Mouse (Mus musculus) ZHBTc4 (cell line): ENCODE results near the gene Rps6kb2.
A peak's percentile ranks its signal among the peaks of the same experiment; 100 is the strongest.
"Not testable (repeated sequence)": the region's sequence is repeated elsewhere in the genome, so short reads cannot be mapped to it uniquely, and the experiment has no call there.

Experiments used
- DNase-seq: peaks from one replicate; pipeline ENCODE4 v3.0.0-alpha.2; 2011; ENCODE audit warnings: low read depth, low spot score

Rps6kb2 gene

DNA sequence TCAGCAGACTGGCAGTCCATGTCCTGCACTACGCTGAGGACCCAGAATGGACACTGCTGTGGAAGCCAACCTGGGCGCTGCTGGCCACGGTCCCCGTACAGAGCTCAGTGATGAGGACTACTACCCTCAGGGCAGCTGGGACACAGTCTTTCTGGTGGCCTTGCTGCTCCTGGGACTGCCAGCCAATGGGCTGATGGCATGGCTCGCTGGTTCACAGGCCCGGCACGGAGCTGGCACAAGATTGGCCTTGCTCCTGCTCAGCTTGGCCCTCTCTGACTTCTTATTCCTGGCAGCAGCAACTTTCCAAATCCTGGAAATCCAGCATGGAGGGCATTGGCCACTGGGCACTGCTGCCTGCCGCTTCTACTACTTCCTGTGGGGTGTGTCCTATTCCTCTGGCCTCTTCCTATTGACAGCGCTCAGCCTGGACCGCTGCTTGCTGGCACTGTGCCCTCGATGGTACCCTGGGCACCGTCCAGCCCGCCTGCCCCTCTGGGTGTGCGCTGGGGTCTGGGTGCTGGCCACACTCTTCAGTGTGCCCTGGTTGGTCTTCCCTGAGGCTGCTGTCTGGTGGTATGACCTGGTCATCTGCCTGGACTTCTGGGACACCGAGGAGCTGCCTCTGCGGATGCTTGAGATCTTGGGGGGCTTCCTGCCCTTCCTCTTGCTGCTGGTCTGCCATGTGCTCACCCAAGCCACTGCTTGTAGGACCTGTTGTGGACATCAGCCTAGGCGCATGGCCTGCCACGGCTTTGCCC lies 20.6 kb downstream of the Rps6kb2 start:
- DNase-seq, result no peak

- DNase-seq, result no peak
These were observed 23.0 kb downstream of the Rps6kb2 start for GRCm38 (mm10) chr19:4140147-4140546.

- DNase-seq, result no peak
These were observed 23.7 kb downstream of the Rps6kb2 start, which contains the start of gene Gpr152 for GRCm38 (mm10) chr19:4139446-4139845. Gene Gpr152, plus strand, starts transcription at chr19:4139787.

GRCm38 (mm10) chr19:4137913-4138312 lies 25.2 kb downstream of the Rps6kb2 start:
- no peak for DNase-seq

GRCm38 (mm10) chr19:4136463-4136862 lies 26.7 kb downstream of the Rps6kb2 start:
- peak; percentile 62 for DNase-seq

DNA sequence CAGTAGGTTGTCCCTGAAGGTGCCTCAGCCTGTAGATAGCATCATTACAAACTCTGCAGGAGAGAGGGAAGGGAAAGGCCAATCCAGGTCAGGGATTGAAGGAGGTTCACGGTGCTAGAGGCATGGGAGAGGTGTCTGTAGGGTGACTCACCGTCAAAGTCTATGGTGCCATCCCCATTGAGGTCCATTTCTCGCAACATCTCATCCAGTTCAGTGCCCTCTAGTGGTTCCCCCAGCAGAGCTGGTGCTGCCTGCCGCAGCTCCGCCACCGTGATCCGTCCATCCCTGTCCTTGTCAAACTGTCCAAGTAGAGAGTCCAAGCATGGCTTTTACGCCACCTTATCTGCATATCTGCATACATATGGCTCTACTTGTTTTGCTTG lies 27.2 kb downstream of the Rps6kb2 start:
- peak; percentile 61 for DNase-seq

DNA sequence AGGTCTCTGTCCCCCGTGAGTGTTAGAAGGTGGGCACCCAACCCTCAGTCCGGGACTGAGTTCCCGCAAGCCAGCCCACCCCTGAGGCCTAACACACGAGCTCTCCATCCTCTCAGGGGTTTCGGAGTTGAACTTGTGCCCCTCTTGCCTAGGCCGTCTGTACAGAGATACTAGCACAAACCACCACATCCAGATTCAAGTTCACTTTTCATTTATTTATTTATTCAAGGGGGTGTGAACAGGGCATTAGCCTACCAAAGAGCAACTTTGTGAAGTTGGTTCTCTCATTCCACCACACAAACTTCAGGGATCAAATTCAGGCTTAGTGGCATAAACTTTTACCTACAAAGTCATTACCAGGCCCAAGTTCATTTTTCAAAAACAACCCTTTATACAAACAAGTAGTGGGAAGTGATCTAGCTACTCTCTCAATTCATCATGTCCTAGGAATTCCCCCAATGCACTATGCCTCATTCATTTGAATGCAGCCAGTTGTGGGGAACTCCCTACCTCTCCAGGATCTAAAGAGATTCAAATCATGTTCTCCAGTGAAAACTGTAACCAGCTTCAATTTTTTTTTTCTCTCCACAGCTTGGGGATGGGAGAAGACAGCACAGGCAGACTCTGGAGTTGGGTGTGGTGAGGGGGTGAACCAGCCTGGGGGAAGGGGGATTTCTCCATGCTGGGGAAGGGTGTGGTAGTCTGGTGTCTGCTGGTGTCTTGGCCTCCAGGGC lies 27.8 kb downstream of the Rps6kb2 start:
- peak; percentile 35 for DNase-seq

- DNase-seq, result no peak
These were observed 28.8 kb downstream of the Rps6kb2 start for GRCm38 (mm10) chr19:4134354-4134753.

DNA sequence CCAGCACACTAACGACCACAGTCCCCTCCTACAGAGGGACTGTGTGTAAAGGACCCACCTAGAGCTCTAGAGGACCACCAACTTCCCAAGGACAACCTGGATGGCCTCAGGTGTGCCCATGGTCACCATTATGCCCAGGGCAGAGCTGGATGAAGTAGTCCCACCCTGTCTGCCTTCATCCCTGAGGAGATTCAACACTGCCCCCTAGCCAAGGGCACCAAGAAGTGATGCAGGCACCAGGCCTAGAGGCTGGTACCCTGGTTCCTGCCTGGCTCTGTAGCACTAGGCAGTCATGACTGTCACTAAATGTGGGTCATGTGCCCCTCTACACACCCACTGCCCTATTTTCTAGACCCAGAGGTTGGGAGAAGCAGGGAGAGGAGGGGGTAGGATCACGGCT lies 31.4 kb downstream of the Rps6kb2 start:
- no peak for DNase-seq

- DNase-seq, result no peak
These were observed 32.1 kb downstream of the Rps6kb2 start for GRCm38 (mm10) chr19:4131075-4131474.

GRCm38 (mm10) chr19:4130106-4130505 lies 33.0 kb downstream of the Rps6kb2 start:
- DNase-seq, result no peak

GRCm38 (mm10) chr19:4129462-4129861 lies 33.7 kb downstream of the Rps6kb2 start:
- DNase-seq, result no peak

DNA sequence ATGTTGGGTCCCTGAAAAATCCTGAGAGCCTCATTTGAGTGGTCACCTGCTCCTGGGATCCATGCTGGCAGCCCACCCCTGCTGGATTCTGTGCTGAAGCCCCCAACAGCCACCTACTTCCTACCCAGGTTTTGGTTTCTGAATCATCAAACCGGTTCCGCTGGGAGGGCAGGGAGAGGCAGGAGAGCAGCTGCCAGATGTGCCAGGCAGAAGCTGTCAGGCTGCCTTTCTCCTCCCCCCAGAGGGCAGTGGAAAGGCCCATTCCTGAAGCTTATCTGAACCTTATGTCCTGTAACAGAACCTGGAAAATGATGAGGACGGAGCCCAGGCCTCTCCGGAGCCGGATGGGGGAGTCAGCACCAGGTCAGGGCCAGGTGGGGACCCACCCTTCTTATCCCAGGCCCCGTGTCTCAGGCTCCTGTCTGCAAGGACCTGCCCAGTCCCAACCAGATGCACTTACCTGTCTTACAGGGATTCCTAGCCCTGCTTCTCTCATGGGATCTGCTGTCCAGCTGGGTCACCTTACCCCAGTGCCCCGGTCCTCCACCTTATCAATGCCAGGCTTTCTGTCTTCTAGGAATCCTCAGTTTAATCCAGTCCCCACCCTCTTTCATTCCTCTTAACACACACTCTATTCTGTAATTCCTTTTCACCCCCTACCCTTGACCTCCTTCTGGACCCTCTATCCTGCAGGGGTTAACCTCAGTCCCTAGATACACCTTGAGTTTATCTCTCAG lies 36.2 kb downstream of the Rps6kb2 start:
- DNase-seq, result no peak

- peak; percentile 99 for DNase-seq
These were observed 37.1 kb downstream of the Rps6kb2 start, which contains the start of gene Aip for GRCm38 (mm10) chr19:4125741-4126696. Gene Aip, minus strand, starts transcription at chr19:4125858.

DNA sequence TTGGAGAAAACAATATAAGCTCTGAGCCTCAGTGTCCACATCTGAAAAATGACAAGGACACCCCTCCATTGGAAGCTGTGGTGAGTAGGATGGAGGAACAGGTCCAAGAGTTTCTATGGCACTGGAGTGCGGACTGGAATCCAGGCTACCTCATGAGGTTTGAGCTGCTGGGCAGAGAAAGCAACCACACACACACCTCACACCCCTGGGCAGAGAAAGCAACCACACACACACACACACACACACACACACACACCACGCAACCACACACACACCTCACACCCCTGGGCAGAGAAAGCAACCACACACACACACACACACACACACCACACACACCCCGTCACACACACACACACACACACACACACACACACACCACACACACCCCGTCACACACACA lies 37.9 kb downstream of the Rps6kb2 start:
- DNase-seq, result not testable (repeated sequence)

DNA sequence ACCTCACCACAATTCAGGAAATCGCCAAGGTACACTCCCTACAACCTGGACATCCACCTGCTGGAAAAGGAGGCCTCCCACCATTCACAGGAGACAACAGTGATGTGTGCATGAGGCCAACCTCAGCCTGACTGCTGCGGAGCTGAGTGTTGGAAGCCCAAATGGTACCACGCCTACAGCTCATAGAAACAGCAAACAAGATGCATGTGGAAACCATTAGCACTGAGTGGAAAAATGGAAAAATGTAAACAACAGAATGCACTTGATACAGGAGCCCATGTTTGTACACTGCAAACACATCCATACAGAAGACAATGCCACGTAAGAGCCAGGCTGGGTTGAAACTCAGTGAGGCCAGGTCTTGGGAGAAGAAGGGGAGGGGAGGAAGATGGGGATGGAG lies 38.7 kb downstream of the Rps6kb2 start:
- no peak for DNase-seq

DNA sequence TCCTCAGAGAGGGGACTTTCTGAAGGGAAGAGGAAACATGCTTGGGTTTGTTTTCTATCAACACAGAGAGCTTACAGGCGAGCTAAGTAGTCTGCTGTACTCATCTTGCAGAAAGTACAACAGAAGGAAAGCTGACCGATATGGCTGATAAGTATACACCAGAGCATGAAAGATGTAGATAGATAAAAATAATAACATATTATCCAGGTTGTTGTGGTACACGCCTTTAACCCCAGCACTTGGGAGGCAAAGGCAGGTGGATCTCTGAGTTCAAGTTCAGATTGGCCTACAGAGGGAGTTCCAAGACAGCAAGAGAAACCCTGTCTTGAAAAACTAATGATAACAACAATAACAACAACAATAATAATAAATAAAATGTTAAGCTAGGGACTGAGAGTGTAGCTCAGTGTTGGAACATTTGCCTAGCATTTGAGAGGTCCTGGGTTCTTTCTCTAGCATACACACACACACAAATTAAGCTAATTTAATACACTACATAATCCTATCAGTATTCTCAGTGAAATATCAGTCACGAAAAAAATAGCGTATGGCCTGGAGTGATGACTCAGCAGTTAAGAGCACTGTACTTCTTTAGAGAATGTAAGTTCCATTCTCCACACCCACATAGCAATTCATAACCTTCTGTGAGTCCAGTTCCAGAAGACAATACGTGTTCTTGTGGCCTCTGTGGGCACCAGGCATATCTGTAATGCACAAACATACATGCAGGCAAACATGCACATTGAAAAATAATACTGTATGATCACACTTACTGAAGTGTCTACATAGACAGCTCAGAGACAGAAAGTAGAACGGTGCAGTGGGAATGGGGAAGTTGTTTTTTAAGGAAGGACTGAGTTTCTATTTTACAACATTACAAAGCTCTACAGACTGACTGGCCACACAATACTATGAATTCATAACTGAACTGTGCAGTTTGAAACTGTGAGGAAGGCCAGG lies 40.5 kb downstream of the Rps6kb2 start:
- no peak for DNase-seq

GRCm38 (mm10) chr19:4121896-4122295 lies 41.3 kb downstream of the Rps6kb2 start:
- DNase-seq, result not testable (repeated sequence)

- peak; percentile 98 for DNase-seq
These were observed 41.9 kb downstream of the Rps6kb2 start for GRCm38 (mm10) chr19:4121097-4121805.
